Mouse (Mus musculus): ENCODE data around the gene C130026I21Rik.
"Not testable (repeated sequence)": the region's sequence is repeated elsewhere in the genome, so short reads cannot be mapped to it uniquely, and the experiment has no call there.

- not testable (repeated sequence) for TF ChIP-seq CTCF (IDR thresholded peaks at IDR 0.05; ENCODE audit: borderline replicate concordance, control insufficient read depth, extremely low read depth, insufficient read depth, low read length, poor library complexity); POLR2A (IDR thresholded peaks at IDR 0.05; ENCODE audit: control insufficient read depth, extremely low read depth, insufficient read depth, low read length, poor library complexity)
These were observed 16.7 kb upstream of the C130026I21Rik start for GRCm38 (mm10) chr1:85287063-85287462.

Measured in thymus, adult 2 months (tissue).